8 mouse cellular contexts compared by ENCODE assay signal in genomic region chr2:60210821-60211220, GRCm38 (mm10). TPM values are rescaled to one million over a fixed set of nuclear protein-coding genes. Genes with fewer than 3 reads are reported as not detected.
DNase-seq lines count a peak whose midpoint lies in the region; ATAC-seq and TF ChIP-seq lines count a peak whose summit lies in the region.

No protein-coding gene starts in this region.

- TF ChIP-seq POLR2A in ES-Bruce4 (IDR thresholded peaks at IDR 0.05; ENCODE audit: insufficient read depth, low read length), result no peak

- no peak for TF ChIP-seq CTCF in heart, postnatal 0 days (IDR thresholded peaks at IDR 0.05; ENCODE audit: low read depth)
- TF ChIP-seq CTCF in ES-Bruce4 (IDR thresholded peaks at IDR 0.05; ENCODE audit: low read depth, low read length), result no peak
- no peak for TF ChIP-seq CTCF in liver, embryonic 14.5 days (IDR thresholded peaks at IDR 0.05; ENCODE audit: low read depth)

- no peaks in the 10 kb centered on the region for H3K9me3 ChIP-seq in heart, postnatal 0 days (replicated peaks; ENCODE audit: control insufficient read depth, low read length)
- H3K9me3 ChIP-seq in ES-Bruce4 (replicated peaks; ENCODE audit: control insufficient read depth, insufficient read depth, low read length, poor library complexity, severe bottlenecking), result no peaks in the 10 kb centered on the region
- H3K9me3 ChIP-seq in forebrain, embryonic 11.5 days (ENCODE audit: control insufficient read depth, low read length), result no peaks in the 10 kb centered on the region
- no peaks in the 10 kb centered on the region for H3K9me3 ChIP-seq in liver, embryonic 14.5 days (ENCODE audit: control insufficient read depth, low read length)

- peak overlapping the region; percentile 93 for H3K27ac ChIP-seq in heart, postnatal 0 days (ENCODE audit: low read depth)
- no peak overlapping the region for H3K27ac ChIP-seq in ES-Bruce4 (ENCODE audit: insufficient read depth, low read length)
- no peak overlapping the region for H3K27ac ChIP-seq in forebrain, embryonic 11.5 days (ENCODE audit: low read depth, low read length)
- H3K27ac ChIP-seq in liver, embryonic 14.5 days, result peak overlapping the region; percentile 19

- H3K4me1 ChIP-seq in heart, postnatal 0 days (ENCODE audit: control insufficient read depth, insufficient read depth), result peaks cover 36% of the 10 kb centered on the region
- H3K4me1 ChIP-seq in ES-Bruce4 (ENCODE audit: control insufficient read depth, insufficient read depth, low read length), result no peaks in the 10 kb centered on the region
- no peaks in the 10 kb centered on the region; the same call in 1 of the 2 replicates for H3K4me1 ChIP-seq in forebrain, embryonic 11.5 days (replicated peaks; ENCODE audit: control insufficient read depth, insufficient read depth, low read length)
- peaks cover 16 to 36% of the 10 kb centered on the region in 2 experiments for H3K4me1 ChIP-seq in liver, embryonic 14.5 days (replicated peaks; ENCODE audit: control insufficient read depth in 2 of 2, insufficient read depth in 2 of 2, low read length in 1 of 2)

- peaks cover 8% of the 10 kb centered on the region for H3K36me3 ChIP-seq in heart, postnatal 0 days (replicated peaks; ENCODE audit: control insufficient read depth, insufficient read depth, low read length)
- H3K36me3 ChIP-seq in ES-Bruce4 (ENCODE audit: control insufficient read depth, insufficient read depth, low read length, poor library complexity, severe bottlenecking), result peaks cover 14% of the 10 kb centered on the region
- no peaks in the 10 kb centered on the region; the same call in 1 of the 2 replicates for H3K36me3 ChIP-seq in forebrain, embryonic 11.5 days (ENCODE audit: control insufficient read depth, insufficient read depth, low read length)
- H3K36me3 ChIP-seq in liver, embryonic 14.5 days (replicated peaks; ENCODE audit: control insufficient read depth, insufficient read depth, low read depth), result peaks cover 6% of the 10 kb centered on the region

- H3K4me2 ChIP-seq in heart, postnatal 0 days (ENCODE audit: low read depth, low read length), result peak overlapping the region; percentile 80
- peak overlapping the region; percentile 65 for H3K4me2 ChIP-seq in forebrain, embryonic 11.5 days (ENCODE audit: low read depth, low read length, severe bottlenecking)
- H3K4me2 ChIP-seq in liver, embryonic 14.5 days (ENCODE audit: low read depth), result peak overlapping the region; percentile 86

- intact Hi-C loops in heart, postnatal 25 days (cut with DNase I), result loop anchor here (5.0 kb wide), 1 partner anchor 164 kb away; no protein-coding TSS in a partner anchor

- peak overlapping the region; percentile 91 for H3K4me3 ChIP-seq in heart, postnatal 0 days (ENCODE audit: low read depth, low read length)
- peak overlapping the region; percentile 77 for H3K4me3 ChIP-seq in ES-Bruce4 (ENCODE audit: low read depth, low read length)
- peak overlapping the region; percentile 90 for H3K4me3 ChIP-seq in forebrain, embryonic 11.5 days (ENCODE audit: low read depth, low read length)
- H3K4me3 ChIP-seq in liver, embryonic 14.5 days (ENCODE audit: insufficient read depth in 1 of 2, low read depth in 2 of 2, low read length in 2 of 2), result peak overlapping the region; percentile 79 to 80

- 2% methylated on average over 5 of the region's 5 CpGs for WGBS in heart, postnatal 0 days
- 31% methylated on average over 5 of the region's 5 CpGs for WGBS in forebrain, embryonic 11.5 days
- WGBS in liver, embryonic 14.5 days (ENCODE audit: insufficient replicate concordance), result 16% methylated on average over 5 of the region's 5 CpGs

- no peak for TF ChIP-seq EP300 in heart, postnatal 0 days (IDR thresholded peaks at IDR 0.05; ENCODE audit: low read depth)
- TF ChIP-seq EP300 in ES-Bruce4 (IDR thresholded peaks at IDR 0.05; ENCODE audit: insufficient read depth, low read depth, low read length), result no peak
- TF ChIP-seq EP300 in liver, embryonic 14.5 days (IDR thresholded peaks at IDR 0.05; ENCODE audit: low read depth), result no peak

- ATAC-seq in heart, postnatal 0 days (ENCODE audit: insufficient read depth, low read depth), result no peak
- no peak for ATAC-seq in forebrain, embryonic 11.5 days (replicated peaks; ENCODE audit: low FRiP score)
- no peak for ATAC-seq in liver, embryonic 14.5 days (ENCODE audit: insufficient read depth)

- no peak for DNase-seq in heart, postnatal 0 days (ENCODE audit: low spot score)
- DNase-seq in heart, postnatal 25 days (ENCODE audit: low spot score), result no peak
- DNase-seq in forebrain, embryonic 11.5 days (ENCODE audit: low spot score), result no peak
- DNase-seq in liver, embryonic 14.5 days (ENCODE audit: low read depth in 3 of 3, low spot score in 3 of 3), result no peak
- no peak for DNase-seq in yolk sac, embryonic 10.5 days (ENCODE audit: low spot score)
- no peak for DNase-seq in spleen, postnatal 10 days (ENCODE audit: low spot score in 2 of 2)
- no peak for DNase-seq in cerebellum, postnatal 4 days (ENCODE audit: low spot score in 2 of 2)

- peak overlapping the region; percentile 98 for H3K9ac ChIP-seq in heart, postnatal 0 days (replicated peaks; ENCODE audit: low read depth, low read length)
- H3K9ac ChIP-seq in ES-Bruce4 (ENCODE audit: low read depth, poor library complexity, severe bottlenecking), result peak overlapping the region; percentile 93
- peak overlapping the region; percentile 92 for H3K9ac ChIP-seq in forebrain, embryonic 11.5 days (ENCODE audit: low read length)
- H3K9ac ChIP-seq in liver, embryonic 14.5 days (replicated peaks), result peak overlapping the region; percentile 95

- no peaks in the 10 kb centered on the region for H3K27me3 ChIP-seq in heart, postnatal 0 days (ENCODE audit: control insufficient read depth, insufficient read depth, low read length)
- H3K27me3 ChIP-seq in ES-Bruce4 (ENCODE audit: control insufficient read depth, insufficient read depth, low read length, poor library complexity, severe bottlenecking), result no peaks in the 10 kb centered on the region
- H3K27me3 ChIP-seq in forebrain, embryonic 11.5 days (ENCODE audit: control insufficient read depth, insufficient read depth, low read length), result no peaks in the 10 kb centered on the region
- no peaks in the 10 kb centered on the region for H3K27me3 ChIP-seq in liver, embryonic 14.5 days (ENCODE audit: control insufficient read depth, insufficient read depth, low read length)

RNA-seq across cellular contexts. Expression of gene March7, which starts 1.1 kb away (rescaled TPM):
- 61.5 and 74.8 TPM in 2 replicates for total RNA-seq in heart, postnatal 0 days (2014; rRNA removed; ENCODE audit: low replicate concordance)
- polyA plus RNA-seq in heart, postnatal 0 days (2015; fragmentation: Nextera tagmentation; extraction: Ambion mirVana), result 38.8 and 43.5 TPM in 2 replicates
- total RNA-seq in heart, postnatal 25 days (2021), result 10 to 100 TPM; 24.1 to 25.9 TPM
- polyA plus RNA-seq in ES-Bruce4 (2011; ENCODE audit: insufficient read depth, insufficient read length, low read depth, missing spikeins), result 178 and 183 TPM in 2 replicates
- 72.0 and 83.5 TPM in 2 replicates for polyA plus RNA-seq in forebrain, embryonic 11.5 days (2014; fragmentation: Nextera tagmentation; extraction: Ambion mirVana)
- 9.9 and 12.1 TPM in 2 replicates for polyA plus RNA-seq in liver, embryonic 14.5 days (2012; rRNA removed)
- polyA plus RNA-seq in liver, embryonic 14.5 days (2014; fragmentation: Nextera tagmentation; extraction: Ambion mirVana), result 19.1 and 19.9 TPM in 2 replicates

RNA-seq across cellular contexts. Expression of gene Baz2b, which starts 1.2 kb away (rescaled TPM):
- 29.1 and 46.2 TPM in 2 replicates for total RNA-seq in heart, postnatal 0 days (2014; rRNA removed; ENCODE audit: low replicate concordance)
- polyA plus RNA-seq in heart, postnatal 0 days (2015; fragmentation: Nextera tagmentation; extraction: Ambion mirVana), result 38.8 and 40.3 TPM in 2 replicates
- total RNA-seq in heart, postnatal 25 days (2021), result 10 to 100 TPM; 34.7 to 40.5 TPM
- 43.2 and 47.4 TPM in 2 replicates for polyA plus RNA-seq in ES-Bruce4 (2011; ENCODE audit: insufficient read depth, insufficient read length, low read depth, missing spikeins)
- polyA plus RNA-seq in forebrain, embryonic 11.5 days (2014; fragmentation: Nextera tagmentation; extraction: Ambion mirVana), result 83.5 and 84.0 TPM in 2 replicates
- polyA plus RNA-seq in liver, embryonic 14.5 days (2012; rRNA removed), result 5.1 and 9.1 TPM in 2 replicates
- 11.0 and 15.0 TPM in 2 replicates for polyA plus RNA-seq in liver, embryonic 14.5 days (2014; fragmentation: Nextera tagmentation; extraction: Ambion mirVana)

Comparison
In these comparisons a context has a peak if more than half of its experiments do, and no peak if none do; other contexts are left out.
1. H3K27ac ChIP-seq: peak in heart, postnatal 0 days (single experiment) and liver, embryonic 14.5 days (single experiment); none in ES-Bruce4 (single experiment) and forebrain, embryonic 11.5 days (single experiment).
2. Peak in every context shown above with its lines, with median percentiles within 50 percentile points of each other: H3K4me2 ChIP-seq, H3K4me3 ChIP-seq and H3K9ac ChIP-seq.